ENCODE assay signal across 9 mouse cellular contexts in the genomic region with DNA sequence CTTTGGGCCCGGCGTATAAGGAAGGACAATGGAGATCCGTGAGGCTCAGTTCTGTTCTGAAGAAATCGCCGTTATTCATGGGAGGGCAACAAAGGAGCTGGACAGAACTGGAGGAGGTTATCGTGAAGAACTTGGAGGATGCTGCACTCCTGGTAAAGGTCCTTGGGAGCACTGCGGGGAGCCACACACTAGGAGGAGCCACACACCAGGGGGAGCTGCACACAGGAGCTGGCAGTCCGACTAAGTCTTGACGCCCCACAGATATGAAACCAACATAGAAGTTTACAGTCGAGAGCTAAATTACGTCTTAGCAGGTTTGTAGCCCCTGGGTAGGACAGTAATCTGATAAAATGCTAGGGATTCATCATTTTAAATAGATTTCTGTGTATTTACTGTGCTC.
A peak's percentile ranks its signal among the peaks of the same experiment; 100 is the strongest.
DNase-seq lines count a peak whose midpoint lies in the region; ATAC-seq and TF ChIP-seq lines count a peak whose summit lies in the region.
"Had no signal": no experiment of that assay in that cellular context is flagged by ENCODE, and none has a peak within 500 bp of the region (broad histone marks: within the 10 kb centered on the region; RNA-seq: fewer than 3 reads in every experiment).

No protein-coding gene starts in this region.

- no peak overlapping the region for H3K4me3 ChIP-seq in embryonic facial prominence, embryonic 14.5 days (ENCODE audit: low read depth, low read length)
- no peak overlapping the region for H3K4me3 ChIP-seq in liver, adult 2 months (ENCODE audit: insufficient read depth, low read depth, low read length)
- H3K4me3 ChIP-seq in small intestine, adult 2 months (ENCODE audit: low read depth, low read length) = no peak overlapping the region
- H3K4me3 ChIP-seq in thymus, adult 2 months (ENCODE audit: control insufficient read depth, insufficient read depth, low read length) = no peak overlapping the region
- H3K4me3 ChIP-seq: heart, embryonic 15.5 days had no signal

- TF ChIP-seq POLR2A in liver, adult 2 months (IDR thresholded peaks at IDR 0.05; ENCODE audit: extremely low read depth, insufficient read depth, low read length) = no peak
- TF ChIP-seq POLR2A in small intestine, adult 2 months (IDR thresholded peaks at IDR 0.05; ENCODE audit: low read depth, low read length) = no peak
- no peak for TF ChIP-seq POLR2A in thymus, adult 2 months (IDR thresholded peaks at IDR 0.05; ENCODE audit: control insufficient read depth, extremely low read depth, insufficient read depth, low read length, poor library complexity)

- peak; percentile 58 for DNase-seq in ovary, adult 18-20 months (ENCODE audit: low spot score)
- DNase-seq in ovary, postnatal 10 days (ENCODE audit: low spot score) = no peak
- peak; percentile 41 for DNase-seq in embryonic facial prominence, embryonic 14.5 days (ENCODE audit: low spot score)
- DNase-seq in liver, adult 2 months (ENCODE audit: extremely low read depth, low read depth, low spot score) = no peak
- no peak for DNase-seq in cerebellum, adult 9-11 months
- no peak for DNase-seq in thymus, adult 2 months
- DNase-seq in retina, embryonic 14.5 days (ENCODE audit: low spot score) = no peak

- H3K27ac ChIP-seq in embryonic facial prominence, embryonic 14.5 days (replicated peaks; ENCODE audit: low read depth, low read length) = no peak overlapping the region
- no peak overlapping the region for H3K27ac ChIP-seq in liver, adult 2 months (replicated peaks; ENCODE audit: insufficient read depth, low read depth, low read length)
- H3K27ac ChIP-seq in small intestine, adult 2 months (ENCODE audit: insufficient read depth, low read depth, low read length) = no peak overlapping the region
- H3K27ac ChIP-seq in thymus, adult 2 months (ENCODE audit: control insufficient read depth, insufficient read depth, low read length) = no peak overlapping the region
- H3K27ac ChIP-seq: heart, embryonic 15.5 days had no signal

- peak; percentile 38; the same call in 1 of the 2 replicates for TF ChIP-seq CTCF in liver, adult 2 months (IDR thresholded peaks at IDR 0.05; ENCODE audit: low read depth, low read length)
- peak; percentile 36; the same call in 1 of the 2 replicates for TF ChIP-seq CTCF in small intestine, adult 2 months (IDR thresholded peaks at IDR 0.05; ENCODE audit: extremely low read depth, insufficient read length, insufficient replicate concordance, low read depth, low read length)
- TF ChIP-seq CTCF in thymus, adult 2 months (IDR thresholded peaks at IDR 0.05; ENCODE audit: borderline replicate concordance, control insufficient read depth, extremely low read depth, insufficient read depth, low read length, poor library complexity) = no peak

- no peaks in the 10 kb centered on the region for H3K36me3 ChIP-seq in embryonic facial prominence, embryonic 14.5 days (ENCODE audit: control insufficient read depth, insufficient read depth, low read length)
- H3K36me3 ChIP-seq in liver, adult 2 months (ENCODE audit: control insufficient read depth, insufficient read depth, low read length) = no peaks in the 10 kb centered on the region
- H3K36me3 ChIP-seq in small intestine, adult 2 months (ENCODE audit: control insufficient read depth, insufficient read depth, low read length) = no peaks in the 10 kb centered on the region
- H3K36me3 ChIP-seq in thymus, adult 2 months (ENCODE audit: control insufficient read depth, insufficient read depth, low read length) = no peaks in the 10 kb centered on the region
- H3K36me3 ChIP-seq: heart, embryonic 15.5 days had no signal

- no peak overlapping the region for H3K9ac ChIP-seq in embryonic facial prominence, embryonic 14.5 days (ENCODE audit: low read depth, low read length)
- no peak overlapping the region for H3K9ac ChIP-seq in liver, adult 2 months (ENCODE audit: low read depth, low read length)
- H3K9ac ChIP-seq: heart, embryonic 15.5 days had no signal

- H3K79me2 ChIP-seq in liver, adult 2 months (ENCODE audit: control insufficient read depth, insufficient read depth, low read length) = no peaks in the 10 kb centered on the region

- H3K27me3 ChIP-seq in embryonic facial prominence, embryonic 14.5 days (replicated peaks; ENCODE audit: control insufficient read depth, insufficient read depth, low read length) = no peaks in the 10 kb centered on the region
- no peaks in the 10 kb centered on the region for H3K27me3 ChIP-seq in liver, adult 2 months (ENCODE audit: control insufficient read depth, insufficient read depth, low read length)
- H3K27me3 ChIP-seq in small intestine, adult 2 months (ENCODE audit: control insufficient read depth, insufficient read depth, low read length) = no peaks in the 10 kb centered on the region
- H3K27me3 ChIP-seq in thymus, adult 2 months (ENCODE audit: control insufficient read depth, insufficient read depth, low read length) = no peaks in the 10 kb centered on the region
- H3K27me3 ChIP-seq: heart, embryonic 15.5 days had no signal

- peaks cover 11% of the 10 kb centered on the region for H3K4me1 ChIP-seq in embryonic facial prominence, embryonic 14.5 days (ENCODE audit: control insufficient read depth, insufficient read depth, low read length)
- no peaks in the 10 kb centered on the region for H3K4me1 ChIP-seq in liver, adult 2 months (ENCODE audit: control insufficient read depth, insufficient read depth, low read length)
- H3K4me1 ChIP-seq in small intestine, adult 2 months (ENCODE audit: control insufficient read depth, insufficient read depth, insufficient read length, low read length) = no peaks in the 10 kb centered on the region
- no peaks in the 10 kb centered on the region; the same call in 1 of the 2 replicates for H3K4me1 ChIP-seq in thymus, adult 2 months (replicated peaks; ENCODE audit: control insufficient read depth, insufficient read depth, low read length)

- ATAC-seq in embryonic facial prominence, embryonic 14.5 days (ENCODE audit: low read depth) = no peak

- WGBS in embryonic facial prominence, embryonic 14.5 days = 63% methylated on average over 11 of the region's 11 CpGs
- WGBS in liver, adult 2 months = 70% methylated on average over 11 of the region's 11 CpGs
- 64% methylated on average over 11 of the region's 11 CpGs for WGBS in small intestine, adult 2 months
- WGBS in thymus, adult 2 months = 67% methylated on average over 11 of the region's 11 CpGs

- H3K4me2 ChIP-seq in embryonic facial prominence, embryonic 14.5 days (ENCODE audit: low read depth, low read length) = no peak overlapping the region
- H3K4me2 ChIP-seq: heart, embryonic 15.5 days had no signal

- no peaks in the 10 kb centered on the region for H3K9me3 ChIP-seq in embryonic facial prominence, embryonic 14.5 days (ENCODE audit: control insufficient read depth, low read length)
- H3K9me3 ChIP-seq: heart, embryonic 15.5 days had no signal

Comparison
In these comparisons a context has a peak if more than half of its experiments do, and no peak if none do; other contexts are left out.
1. DNase-seq: peak in ovary, adult 18-20 months (single experiment) and embryonic facial prominence, embryonic 14.5 days (single experiment); none in ovary, postnatal 10 days (single experiment), liver, adult 2 months (single experiment), cerebellum, adult 9-11 months (single experiment), thymus, adult 2 months (single experiment) and retina, embryonic 14.5 days (single experiment).